Mouse (Mus musculus) cerebellum, adult 9-10 months (tissue): ENCODE results near the gene Eef1g.
A peak's percentile ranks its signal among the peaks of the same experiment; 100 is the strongest.
"Not testable (repeated sequence)": the region's sequence is repeated elsewhere in the genome, so short reads cannot be mapped to it uniquely, and the experiment has no call there.

Experiments
- DNase-seq: peaks from one replicate; pipeline ENCODE4 v3.0.0; 2022

Gene Eef1g

GRCm38 (mm10) chr19:8987816-8988215 lies 21.0 kb downstream of the Eef1g start:
- no peak for DNase-seq

DNA sequence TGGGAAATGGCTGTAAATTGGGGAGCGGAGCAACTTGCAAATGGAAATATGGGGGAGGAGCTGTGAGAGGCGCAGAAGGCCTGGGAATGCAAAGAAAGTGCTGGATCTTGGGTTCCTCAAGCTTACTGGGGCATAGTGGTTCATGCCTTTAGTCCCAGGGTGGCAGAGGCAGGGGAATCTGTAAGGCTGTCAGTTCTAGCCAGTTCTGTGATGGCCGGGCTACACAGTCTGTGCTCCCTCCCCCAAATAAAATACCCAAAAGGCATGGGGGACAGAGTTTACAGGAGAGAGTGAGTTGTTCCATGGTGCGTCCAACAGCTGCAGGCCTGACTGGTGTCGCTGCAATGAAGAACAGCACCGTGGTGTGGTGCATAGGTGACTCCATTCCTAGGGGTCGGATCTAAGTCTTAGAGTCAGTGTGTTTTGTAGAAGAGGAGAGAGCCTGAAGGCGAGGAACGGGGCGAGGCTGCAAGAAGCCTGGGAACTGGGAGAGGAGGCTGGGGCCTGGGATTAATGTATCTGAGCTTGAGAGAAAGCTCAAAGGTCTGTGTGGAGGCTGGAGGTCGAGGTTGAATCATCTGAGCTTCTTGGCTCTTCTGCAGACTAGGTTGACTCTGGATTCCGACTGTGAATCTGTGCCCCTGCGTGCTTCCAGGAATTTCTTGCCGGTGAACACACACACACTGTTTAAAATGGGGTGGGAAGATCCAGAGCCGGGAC lies 21.7 kb downstream of the Eef1g start:
- DNase-seq = no peak

- no peak for DNase-seq
These were observed 22.3 kb downstream of the Eef1g start, which contains the start of gene Ahnak for GRCm38 (mm10) chr19:8989066-8989566. Gene Ahnak, plus strand, starts transcription at chr19:8989284.

DNA sequence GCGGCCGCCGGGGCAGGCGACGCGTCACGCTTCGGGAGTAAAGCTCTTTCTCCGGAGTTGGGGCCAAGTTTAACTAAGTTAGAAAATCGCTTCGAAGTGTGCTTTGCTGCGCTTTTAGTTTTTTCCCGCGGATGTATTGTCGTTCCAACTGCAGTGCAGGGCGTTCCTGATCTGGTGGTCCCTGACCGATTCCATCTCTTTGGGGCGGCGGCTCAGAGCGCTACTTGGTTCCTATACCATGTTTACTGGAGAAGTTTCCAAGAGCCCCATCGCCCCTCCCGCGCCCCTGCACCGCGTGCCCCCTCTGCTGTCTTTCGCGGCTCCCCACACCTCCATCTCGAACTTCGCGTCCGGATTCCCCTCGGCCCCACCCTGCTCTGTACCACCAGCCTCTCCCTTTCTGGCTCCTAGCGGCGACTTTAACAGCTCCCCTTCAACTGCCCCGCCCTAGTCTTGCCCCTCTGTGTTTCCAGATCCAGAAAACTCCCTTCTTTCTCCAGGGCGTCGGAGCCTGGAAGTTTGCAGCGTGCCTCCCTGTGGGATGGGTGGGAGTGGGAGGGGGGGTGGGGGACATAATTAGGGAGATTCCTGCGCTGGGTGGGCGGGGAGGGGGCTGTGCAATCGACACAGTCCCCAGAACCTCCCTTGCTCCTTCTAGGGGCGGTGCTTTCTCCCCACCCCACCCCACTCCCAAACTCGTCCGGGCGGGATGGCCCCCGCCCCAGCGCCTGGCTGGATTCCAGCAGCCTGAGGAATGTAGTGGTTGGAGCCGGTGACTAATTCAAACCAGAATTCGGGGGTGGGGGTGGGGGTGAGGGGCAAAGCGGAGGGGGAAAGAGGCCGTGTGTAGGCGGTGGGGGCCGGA lies 23.0 kb downstream of the Eef1g start:
- no peak for DNase-seq

DNA sequence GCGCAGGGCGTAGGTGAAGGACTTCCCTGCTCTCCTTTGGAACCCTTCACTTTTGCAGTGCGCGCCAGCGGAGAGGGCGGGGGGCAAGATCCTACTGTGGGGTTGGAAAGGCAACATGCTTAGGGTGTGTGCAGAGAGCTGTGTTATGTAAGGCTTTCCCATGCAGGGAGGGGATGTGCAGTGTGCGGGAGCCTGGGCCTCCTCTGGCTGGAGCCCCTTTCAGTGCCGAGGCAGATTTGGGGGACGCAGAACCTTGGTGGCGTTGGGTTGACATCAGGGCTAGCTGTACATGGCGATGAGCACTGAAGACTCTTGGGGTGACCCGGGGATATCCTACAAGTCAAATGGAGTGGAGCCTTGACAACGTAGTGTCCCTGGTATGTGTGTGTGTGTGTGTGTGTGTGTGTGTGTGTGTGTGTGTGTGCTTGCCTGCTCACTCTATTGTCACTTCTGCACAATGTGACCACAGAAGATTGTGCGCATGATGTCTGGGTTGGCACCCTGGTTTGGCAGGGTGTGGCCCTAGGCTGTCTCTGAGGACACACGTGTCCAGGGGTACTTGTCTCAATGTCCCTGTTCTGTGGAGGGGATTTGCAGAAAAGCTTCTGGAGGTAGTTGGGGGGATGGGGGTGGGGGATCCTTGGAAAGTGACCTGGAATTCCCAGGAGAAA lies 23.7 kb downstream of the Eef1g start:
- DNase-seq = no peak

GRCm38 (mm10) chr19:8991245-8991870 lies 24.5 kb downstream of the Eef1g start:
- no peak for DNase-seq

DNA sequence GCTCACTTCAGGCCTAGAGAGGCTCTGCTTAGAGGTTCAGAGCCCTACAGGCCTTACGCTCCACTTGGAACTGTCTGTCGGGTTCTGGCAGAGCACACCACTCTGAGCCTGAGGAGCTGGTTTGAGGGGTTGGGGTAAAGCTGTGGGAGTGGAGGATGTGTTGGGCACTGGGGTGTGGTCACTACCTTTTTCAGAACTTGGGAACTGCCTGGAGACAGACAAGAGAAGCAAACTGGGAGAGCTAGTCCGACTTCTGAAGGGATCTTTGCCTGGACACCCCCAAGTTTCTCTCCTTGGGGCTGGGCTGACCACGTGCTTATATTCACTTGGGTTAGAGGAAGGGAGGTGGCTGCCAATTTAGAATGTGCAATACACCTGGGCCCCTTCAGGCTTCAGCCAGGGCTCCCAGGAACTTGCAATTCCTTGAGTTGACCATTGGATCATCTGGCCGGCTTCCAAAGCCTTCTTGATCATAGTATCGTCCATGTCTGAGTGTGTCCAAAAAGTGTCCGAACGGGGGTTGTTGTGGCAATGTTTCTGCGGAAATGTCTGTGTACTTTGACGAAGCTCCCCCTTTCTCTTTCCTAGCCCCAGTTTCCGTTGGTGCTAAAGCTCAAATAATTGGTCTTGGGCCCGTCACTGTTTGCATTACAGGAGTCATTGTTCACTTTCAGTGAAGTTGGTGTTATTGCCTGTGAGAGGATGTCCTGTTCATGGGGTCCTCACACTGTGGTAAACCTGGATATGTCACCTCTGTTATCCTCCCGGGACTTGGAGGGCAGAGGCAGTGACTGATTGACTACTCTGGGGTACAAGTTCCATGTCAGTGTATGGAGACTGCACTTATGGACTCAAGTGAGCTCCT lies 25.3 kb downstream of the Eef1g start:
- no peak for DNase-seq

- DNase-seq = no peak
These were observed 26.2 kb downstream of the Eef1g start for GRCm38 (mm10) chr19:8992769-8993624.

DNA sequence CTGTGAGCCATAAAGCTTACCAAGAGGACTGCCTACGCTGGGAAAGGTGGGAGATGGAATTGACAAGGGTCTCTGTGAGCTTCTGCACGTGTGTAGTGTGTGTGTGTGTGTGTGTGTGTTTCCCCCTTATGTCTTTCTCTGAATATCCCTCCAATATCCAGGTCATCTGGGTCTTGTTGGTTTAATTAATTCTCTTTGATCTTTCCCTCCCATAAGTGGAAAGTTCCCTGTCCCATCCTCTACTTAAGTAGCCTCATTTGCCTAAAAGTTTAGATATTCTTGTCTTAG lies 26.7 kb downstream of the Eef1g start:
- DNase-seq = no peak

DNA sequence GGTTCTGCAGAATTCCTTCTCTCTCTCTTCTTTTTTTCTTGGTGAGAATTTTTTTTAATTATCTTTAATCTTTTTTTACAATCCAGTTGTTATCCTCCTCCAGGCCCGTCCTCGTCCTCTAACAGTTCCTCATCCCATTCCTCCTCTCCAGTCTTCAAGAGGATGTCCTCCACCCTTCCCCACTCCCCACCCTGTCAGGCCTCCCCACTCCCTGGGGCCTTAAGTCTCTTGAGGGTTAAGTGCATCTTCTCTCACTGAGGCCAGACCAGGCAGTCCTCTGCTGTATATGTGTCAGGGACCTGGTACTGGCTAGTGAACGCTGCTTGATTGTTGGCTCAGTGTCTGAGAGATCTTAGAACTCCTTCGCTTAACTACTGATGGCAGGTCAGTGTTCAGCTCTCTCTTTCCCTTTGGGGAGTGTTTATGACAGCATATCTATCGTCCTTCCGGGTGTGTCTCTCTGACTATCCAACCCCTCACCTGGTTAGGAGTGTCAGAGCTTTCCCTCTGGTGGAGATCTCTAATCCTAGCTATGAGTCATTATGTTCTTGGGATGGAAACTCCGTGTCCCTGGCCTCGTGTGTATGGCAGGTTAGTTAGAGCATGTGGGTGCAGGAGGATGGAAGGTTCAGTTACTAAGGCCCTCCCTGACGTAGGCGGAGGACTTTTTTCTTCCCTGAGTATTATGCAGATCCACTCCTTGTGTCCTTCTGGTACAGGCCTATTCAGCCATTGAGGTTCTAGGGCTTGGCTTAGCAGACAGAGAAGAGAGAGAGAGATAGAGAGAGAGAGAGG lies 28.2 kb downstream of the Eef1g start:
- DNase-seq = no peak

DNA sequence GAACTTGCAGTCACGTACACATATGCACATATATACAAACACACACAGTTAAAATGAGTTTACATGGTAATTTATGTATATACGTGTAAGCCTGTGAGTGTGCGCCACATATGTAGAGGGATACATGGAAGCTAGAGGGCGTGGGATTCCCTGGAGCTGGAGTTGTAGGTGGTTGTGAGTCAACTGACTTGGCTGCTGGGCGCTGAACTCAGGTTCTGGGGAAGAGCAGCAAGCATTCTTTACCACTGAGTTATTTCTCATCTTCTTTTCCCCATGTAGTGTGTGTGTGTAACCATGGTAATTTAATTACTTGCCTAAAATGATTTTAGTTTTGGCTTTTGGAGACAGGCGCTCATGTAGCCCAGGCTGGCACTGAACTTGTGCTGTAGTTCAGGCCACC lies 29.8 kb downstream of the Eef1g start:
- DNase-seq = no peak

DNA sequence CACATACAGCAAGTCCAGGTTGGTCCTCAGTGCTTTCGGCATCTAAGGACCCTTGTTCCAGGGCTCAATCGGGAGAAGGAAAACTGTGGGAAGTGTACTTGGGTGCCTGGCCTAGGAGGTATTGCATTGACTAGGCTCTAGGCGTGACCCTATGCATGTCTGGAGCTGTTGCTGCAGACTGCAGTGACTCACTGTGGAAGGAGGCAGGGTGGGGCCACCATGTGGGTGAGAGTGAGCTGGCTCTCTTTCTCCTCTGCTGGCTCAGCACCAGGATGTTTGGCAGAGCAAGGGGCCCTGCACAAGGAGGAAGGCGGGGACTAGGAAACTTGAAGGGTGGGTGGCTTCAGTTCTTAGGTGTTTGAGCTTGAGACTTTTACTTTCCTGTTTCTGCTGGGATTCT lies 30.7 kb downstream of the Eef1g start:
- DNase-seq = no peak

GRCm38 (mm10) chr19:8998546-8998945 lies 31.7 kb downstream of the Eef1g start:
- no peak for DNase-seq

- DNase-seq = no peak
These were observed 32.4 kb downstream of the Eef1g start for GRCm38 (mm10) chr19:8999223-8999622.

DNA sequence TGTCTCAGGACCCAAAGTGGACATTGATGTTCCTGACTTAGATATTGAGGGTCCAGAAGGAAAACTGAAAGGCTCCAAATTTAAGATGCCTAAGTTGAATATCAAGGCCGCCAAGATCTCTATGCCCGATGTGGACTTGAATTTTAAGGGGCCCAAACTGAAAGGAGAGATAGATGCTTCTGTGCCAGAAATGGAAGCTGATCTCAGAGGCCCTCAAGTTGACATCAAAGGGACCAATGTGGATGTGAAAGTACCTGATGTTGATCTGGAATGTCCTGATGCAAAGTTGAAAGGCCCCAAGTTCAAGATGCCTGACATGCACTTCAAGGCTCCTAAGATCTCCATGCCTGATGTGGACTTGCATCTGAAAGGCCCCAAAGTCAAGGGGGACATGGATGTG lies 40.1 kb downstream of the Eef1g start:
- DNase-seq = not testable (repeated sequence)

DNA sequence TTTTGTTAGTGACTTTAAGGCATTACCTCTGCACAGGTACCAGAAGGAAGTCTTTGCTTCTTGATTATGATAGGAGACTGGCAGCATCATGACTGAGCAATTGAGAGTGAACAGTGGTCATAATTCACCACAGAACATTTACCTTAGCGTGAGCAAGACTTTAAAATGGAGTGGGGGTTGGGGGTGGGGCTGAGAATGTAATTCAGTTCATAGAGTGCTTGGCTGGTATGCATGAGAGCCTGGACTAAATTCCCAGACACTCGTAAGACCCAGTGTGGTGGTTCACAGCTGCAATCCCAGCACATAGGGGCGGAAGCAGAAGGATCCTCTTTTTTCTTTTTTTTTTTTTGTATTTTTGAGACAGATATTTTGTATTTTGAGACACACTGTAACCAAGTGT lies 52.5 kb downstream of the Eef1g start:
- DNase-seq = no peak

- no peak for DNase-seq
These were observed 56.4 kb downstream of the Eef1g start for GRCm38 (mm10) chr19:9023021-9023778.

DNA sequence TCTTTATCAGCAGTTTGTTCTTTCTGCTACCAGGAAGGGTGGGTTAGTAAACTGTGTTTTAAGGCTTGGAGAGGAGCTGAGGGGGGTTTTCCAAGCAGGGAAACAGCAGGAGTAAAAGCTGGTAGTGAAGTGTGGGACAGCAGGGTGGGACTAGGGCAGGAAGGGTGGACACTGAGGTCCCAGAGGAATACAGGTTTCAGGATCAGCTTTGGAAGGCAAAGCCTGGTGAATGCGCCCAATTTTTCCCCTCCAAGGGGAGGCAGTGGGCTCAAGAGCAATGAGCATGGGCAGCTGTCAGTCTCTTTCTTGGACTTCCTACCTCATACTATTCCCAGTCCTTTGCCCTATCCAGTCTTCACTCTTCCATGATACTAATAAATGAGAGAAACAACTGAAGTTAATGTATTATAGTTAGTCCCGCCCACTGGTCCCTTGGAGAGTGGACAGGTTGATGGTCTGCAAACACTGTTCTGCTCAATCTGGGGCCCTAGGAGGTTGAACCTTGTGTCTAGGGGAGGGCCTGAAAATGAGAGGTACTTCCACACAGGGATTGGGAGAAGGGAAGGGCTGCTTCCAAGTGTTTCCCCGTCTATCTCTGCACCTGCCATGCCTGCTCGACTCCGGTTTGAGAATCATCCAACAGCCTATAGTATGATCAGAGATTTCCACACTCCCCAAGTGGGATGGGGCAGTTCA lies 58.9 kb downstream of the Eef1g start:
- DNase-seq = no peak

- DNase-seq = peak; percentile 10
These were observed 59.8 kb downstream of the Eef1g start for GRCm38 (mm10) chr19:9026634-9027033.
